Mouse (Mus musculus) embryo, embryonic 10.5 days (tissue): Measurements from ENCODE around the gene Depdc1b.

Experiments
- DNase-seq: peaks from one replicate; pipeline ENCODE4 v3.0.0-alpha.2; 2015; ENCODE audit warnings: low spot score

The Depdc1b gene

DNA sequence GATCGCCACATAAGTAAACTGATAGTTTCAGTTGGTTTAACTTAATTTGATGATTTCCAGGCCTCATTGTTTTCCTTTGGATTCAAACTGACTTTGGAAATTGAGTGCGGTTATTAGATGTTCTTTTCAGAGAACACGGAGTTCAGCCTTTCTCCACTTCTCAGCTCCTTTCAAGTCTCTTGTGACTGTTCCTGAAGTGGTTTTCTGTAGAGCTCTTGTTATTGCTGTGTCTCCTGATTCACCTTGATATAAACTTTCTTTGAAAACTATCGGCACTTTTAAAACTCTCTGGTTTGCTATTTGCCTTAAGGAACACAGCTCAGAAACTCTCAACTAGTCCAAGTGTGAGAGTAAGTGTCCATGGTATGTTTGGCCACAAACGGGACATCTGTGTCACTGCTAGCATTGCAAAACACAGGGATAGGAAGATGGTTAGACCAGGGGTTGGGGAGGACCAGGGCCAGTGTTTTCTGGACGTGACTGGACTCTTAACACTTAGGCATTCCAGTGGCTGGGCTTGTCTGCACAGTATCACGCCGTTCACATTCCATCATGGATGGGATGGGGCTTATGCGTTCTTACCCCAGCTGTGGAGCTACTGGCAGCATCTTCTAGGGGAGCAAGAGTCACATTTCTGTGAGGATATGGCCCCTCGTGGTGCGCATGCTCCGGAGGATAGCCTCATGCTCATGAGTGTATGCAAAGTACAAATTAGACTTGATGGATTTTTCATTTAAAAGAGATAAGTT lies 38.8 kb downstream of the Depdc1b start:
- DNase-seq: no peak

DNA sequence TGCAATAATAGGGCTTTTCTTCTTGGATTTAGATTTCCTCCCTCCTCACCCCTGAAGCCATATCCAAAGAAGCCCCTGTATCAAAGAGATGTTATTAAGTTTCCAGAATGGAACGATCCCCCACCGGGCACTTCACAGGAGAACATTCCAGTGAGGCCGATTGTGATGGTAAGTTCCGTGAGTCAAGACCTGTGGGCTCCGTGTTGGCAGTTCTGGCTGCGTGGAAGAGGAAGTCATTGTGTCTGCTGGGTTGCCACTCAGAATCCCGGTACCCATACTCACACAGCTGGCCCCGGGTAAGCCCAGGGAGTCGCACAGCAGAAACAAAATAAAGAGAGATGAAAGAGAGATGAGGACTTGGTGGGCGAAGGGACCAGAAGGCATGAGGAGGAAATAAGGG lies 41.2 kb downstream of the Depdc1b start:
- no peak for DNase-seq

DNA sequence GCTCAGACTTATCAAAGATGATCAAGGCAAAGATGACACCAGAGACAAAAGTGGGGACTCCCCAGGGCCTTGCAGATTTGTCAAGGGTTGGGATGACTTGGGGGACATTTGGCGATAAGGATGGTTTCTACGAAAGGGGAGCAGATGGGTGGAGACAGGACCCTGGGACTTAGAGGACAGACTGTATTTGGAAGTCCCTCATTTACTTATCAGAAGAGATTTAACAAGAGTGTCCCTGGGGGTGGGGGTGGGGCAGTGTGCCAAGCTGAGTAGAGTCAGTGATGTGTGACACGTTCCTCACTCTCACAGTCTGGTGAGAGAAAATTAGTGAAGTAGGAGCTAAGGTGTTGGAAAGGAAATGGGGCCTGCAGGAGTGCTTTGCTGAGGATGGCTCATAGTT lies 42.1 kb downstream of the Depdc1b start:
- no peak for DNase-seq

DNA sequence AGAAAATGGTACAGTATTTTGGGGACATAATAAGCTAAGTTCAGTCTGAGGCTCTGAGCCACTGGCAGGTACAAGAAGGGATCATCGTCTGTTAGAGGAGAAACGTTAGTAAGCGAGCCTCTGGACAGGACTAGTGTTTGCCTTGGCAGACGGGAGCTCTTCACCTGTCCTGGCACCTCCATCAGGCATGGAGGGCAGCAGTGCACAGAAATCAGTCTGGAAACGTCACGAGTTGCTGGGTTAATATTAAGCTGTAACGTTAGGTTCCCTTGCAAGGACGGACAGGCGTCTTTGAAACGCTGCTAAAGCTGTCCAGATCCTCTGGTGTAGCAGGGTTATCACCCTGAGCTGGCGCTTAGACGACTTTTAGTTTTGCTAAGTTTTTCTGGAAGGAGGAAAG lies 51.4 kb downstream of the Depdc1b start:
- DNase-seq: no peak

DNA sequence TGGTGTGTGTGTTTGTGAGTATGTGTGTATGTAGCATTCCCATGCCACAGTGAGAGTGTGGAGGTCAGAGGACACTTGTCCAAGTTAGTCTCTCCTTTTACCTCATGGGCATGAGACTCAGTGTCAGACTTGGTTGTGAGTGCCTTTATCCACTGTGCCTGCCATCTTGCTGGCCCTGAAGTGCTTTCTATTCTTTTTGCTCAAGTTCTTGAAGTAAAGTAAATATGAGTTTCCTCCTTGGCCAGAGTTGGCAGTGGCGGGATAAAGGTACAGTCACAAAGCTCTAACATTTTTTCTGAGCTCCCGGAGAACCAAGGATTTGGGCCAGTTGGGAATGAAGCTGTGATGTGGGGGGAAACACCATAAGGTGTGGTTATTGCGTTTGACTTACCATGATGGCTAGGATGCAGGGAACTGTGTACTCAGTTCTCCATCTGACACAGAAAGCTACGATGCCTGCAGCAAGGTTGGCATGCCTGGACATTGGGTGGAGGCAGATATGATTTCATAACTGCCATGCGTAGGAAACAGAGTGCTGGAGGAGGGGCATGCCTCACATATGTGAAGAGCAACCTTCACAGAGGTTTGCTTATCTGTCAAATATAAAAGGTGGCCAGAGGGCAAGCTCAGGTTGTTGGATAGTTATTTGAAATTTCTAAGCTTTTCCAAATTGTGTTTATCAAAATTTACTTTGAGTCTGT lies 54.3 kb downstream of the Depdc1b start:
- DNase-seq: no peak

DNA sequence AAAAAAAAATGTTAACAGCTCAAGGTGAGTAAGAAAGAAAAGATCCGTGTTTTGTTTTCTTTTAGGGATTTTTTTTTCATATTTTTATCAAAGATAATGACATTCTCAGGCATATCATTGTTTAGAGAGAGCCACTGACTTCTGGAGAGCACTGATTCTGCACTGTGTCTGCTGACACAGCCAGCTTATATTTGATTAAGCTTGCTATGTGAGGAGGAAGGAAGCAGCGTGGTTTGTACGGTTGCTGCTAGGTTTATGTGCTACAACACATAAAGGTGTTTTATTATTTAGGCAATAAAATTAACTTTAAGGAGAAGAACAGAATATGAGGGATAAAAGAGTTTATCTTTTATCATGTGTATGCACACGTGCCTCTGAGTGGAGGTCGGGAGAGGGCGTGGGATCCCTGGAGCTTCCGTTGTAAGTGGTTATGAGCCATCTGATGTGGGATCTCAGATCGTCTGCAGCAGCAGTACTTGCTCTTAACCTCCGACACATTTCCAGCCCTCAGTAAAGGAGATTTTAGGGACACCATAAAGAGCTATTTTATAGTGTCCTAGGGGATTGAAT lies 55.3 kb downstream of the Depdc1b start:
- DNase-seq: no peak

DNA sequence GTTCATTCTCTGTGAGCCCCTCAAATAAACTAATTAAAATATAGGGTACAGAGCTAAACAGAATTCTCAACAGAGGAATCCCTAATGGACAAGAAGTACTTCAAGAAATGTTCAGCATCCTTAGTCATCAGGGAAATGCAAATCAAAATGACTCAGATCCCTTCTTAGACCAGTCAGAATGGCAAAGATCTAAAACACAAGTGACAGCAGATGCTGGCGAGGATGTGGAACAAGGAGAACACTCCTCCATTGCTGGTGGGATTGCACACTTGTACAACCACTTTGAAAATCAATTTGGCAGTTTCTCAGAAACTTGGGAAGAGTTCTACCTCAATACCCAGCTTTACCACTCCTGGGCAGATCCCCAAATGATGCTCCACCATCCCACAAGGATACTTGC lies 57.1 kb downstream of the Depdc1b start:
- no peak for DNase-seq

DNA sequence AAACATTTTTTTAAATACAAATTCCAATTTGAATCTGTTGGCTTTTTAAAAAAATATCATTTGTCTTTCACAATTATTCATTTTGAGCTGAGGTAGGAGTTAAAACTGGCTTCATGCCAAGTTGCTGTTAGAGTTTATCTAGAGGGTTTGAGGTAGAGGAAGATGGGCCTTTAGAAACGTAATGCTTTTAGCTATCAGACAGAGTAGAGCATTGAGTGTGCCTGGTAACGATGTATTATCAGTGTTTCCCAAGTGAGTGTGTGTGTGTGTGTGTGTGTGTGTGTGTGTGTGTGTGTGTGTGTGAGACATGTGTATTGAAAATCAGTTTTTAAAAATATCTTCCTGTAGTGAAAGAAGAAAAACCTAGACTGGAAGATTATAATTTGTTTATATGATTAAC lies 60.5 kb downstream of the Depdc1b start:
- no peak for DNase-seq

DNA sequence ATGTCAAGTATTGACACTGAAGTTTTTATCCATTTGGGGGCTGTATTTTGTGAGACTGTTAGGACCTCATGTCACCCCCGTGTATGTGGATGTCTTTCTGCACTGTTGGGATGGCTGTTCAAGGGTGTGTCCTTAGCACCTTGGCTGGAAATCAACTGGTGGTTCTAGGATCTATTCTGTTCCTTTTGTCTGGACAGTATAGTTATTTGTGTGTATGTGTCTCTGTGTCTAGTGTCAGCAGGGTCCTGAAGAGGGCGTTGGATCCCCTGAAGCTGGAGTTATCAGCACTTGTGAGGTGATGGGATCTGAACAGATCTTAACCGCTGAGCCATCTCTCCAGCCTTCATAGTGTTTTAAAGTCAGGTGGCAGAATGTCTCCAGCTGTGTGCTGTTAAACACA lies 65.0 kb downstream of the Depdc1b start:
- DNase-seq: no peak

DNA sequence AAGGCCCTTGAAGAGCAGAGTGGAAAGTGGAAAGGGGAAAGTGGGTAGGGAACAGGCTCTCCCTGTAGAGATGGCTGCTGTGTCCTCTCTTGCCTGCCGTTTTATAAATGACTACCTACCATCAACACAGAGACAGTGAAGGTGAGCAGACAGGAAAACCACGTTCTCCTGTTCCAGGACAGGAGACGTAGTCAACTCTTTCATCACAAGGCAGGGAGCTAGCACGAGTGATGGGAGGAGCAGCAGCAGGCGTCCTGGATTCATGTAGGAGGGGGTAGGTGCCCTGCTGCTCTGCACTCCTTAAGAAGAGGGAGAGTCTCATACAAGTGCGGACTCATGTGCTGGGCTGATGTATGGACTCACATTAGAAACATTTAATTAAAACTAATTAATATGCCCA lies 66.9 kb downstream of the Depdc1b start:
- DNase-seq: no peak

DNA sequence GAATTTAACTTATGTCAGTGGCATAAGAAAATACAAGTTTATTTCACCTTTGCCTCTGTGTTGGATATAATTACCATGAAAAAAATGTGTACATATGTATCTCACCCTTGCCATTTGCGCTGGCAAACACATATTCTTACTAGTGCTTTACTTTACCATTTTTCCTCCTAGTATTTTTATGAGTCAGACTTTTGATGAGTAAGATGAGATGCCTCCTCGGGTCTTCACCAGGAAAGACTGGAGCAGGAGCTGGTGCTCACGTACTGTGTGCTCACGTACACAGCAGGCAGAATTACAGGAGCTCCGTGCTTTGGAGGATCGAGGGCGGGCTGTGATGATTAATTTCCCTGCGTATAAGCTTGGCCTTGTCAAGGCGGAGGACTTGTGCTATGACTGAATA lies 69.9 kb downstream of the Depdc1b start:
- no peak for DNase-seq

DNA sequence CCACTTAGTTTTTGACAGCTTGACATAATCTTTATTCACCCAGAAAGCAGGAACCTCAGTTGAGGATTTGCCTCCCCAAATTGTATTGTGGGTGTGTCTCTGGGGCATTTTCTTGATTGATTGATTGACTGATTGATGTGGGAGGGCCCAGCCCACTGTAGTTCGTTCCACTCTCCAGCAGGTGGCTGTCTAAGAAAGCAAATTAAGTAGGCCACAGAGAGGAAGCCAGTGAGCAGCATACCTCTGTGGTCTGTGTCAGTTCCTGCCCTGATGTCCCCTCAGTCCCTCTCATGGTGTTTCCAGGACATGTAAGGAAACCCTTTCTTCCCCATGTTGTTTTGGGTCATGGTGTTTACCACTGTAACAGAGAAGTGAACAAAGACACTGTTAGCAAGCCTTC lies 74.4 kb downstream of the Depdc1b start:
- DNase-seq: peak; percentile 64

DNA sequence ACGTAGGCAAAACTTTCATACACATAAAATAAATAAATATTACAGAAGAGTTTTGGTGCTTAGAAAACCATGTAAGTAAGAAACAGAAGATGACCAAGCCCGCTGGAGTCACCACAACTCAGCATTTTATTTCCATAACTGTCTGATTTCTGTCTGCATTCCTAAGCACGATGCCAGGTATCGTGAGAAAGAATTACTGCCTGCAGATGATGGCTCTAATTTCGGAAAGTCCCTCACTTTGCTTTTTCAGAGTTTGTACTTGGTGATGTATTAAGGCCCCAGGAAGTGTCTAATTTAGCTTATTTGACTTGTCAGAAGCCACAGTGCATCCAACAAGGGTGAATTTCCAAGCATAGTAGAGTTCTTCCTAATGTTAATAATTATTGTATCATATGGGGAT lies 87.1 kb downstream of the Depdc1b start:
- no peak for DNase-seq

DNA sequence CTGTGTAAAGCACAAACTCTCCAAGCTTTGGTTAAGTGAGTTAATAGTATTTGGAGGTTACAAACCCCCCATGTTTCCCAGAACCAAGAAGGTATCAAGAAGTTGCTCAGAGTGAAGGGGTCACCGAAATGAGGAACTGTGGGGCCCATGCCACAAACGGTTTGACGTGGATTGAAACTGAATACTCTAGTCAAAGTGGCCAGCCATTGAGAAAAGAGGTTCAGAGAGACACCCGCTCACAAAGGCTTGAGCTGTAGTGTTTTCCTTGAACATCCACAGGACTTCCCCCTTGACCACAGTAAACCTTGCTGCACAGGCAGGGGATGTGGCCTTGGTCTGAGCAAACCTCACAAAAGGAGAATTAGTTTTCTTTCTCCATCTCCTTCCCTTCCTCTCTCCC lies 88.2 kb downstream of the Depdc1b start:
- no peak for DNase-seq

DNA sequence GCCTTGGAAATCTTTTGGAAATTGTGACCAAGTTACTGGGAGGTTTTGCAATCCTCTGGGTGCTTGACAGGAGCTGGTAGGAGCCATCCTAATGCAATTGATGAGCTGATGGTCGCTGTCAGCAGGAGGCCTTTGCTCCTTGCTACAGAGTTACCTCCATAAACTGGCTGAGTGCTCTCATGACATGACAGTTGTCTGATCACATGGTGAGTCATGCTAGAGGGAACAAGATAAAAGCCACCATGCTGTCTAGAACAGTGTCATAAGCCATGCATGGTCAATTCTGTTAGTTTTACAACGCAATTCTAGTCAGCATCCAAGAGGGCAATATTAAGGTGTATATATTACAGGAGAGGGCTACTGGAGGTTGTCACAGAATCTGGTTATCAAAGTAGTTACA lies 99.3 kb downstream of the Depdc1b start:
- DNase-seq: no peak

DNA sequence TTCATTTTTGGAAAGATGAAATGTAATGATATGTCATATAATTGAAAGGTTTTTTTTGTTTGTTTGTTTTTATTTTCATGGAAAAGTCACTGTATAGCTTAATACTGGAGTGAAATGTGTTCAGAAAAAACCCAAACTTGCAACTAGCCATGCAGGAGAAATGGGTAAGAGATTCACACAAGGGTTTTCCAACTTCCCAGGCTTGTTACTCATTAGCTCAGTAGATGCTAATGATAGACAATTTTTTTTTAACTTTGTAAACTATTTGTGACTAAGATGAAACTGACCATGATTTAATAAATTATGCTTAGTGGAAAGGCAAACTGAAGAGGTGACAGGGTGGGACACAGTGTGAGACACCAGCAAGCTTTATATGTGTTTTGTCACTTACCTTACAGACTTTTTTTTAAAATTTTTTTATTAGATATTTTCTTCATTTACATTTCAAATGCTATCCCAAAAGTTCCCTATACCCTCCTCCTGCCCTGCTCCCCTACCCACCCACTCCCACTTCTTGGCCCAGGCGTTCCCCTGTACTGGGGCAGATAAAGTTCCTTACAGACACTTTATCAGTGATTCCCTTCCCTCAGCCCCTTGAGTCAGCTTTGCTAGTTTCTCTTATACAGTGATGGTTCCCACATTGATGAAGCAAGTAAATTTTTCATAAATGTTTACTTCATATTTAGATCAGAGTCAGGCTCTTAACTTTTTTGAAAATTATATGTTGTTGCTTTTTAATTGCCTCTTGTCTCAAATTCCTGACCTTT lies 102.8 kb downstream of the Depdc1b start:
- no peak for DNase-seq

DNA sequence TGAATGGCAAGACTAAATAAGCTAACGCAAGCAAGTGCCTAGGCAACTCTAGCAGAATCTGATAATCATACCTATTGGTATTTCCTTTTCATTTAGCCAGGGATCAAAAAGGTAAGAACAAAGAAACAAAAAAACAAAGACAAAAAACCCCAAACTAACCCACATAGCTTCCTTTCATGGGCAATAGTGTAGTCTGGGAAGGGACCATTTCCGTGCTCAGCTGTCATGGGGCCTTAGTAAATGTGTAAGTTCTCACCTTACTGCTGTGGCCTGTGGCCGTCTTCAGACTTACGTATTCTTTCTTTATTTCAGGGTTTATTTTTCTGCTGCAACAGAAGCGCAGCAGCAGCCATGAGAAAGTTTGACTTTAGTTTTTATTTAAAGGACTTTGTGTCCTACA lies 110.2 kb downstream of the Depdc1b start:
- no peak for DNase-seq

DNA sequence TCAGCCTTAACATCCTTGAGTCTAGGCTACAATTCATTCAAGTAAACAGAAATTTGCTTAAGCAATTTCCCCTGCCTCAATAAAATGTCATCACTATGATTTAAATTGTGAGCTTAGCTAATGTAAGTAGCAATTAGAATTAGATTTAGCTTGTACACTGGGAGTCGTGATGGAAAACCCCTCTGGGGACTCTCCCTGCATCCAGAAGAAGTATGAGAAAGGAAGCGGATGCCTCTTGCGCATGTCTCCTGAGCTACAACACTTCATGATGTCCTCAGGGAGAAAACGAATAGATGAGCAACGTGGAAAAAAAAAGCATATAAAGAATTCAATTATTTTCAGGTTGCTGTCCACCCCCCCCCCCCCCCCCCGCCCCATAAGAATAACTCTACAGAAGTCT lies 112.7 kb downstream of the Depdc1b start:
- no peak for DNase-seq

DNA sequence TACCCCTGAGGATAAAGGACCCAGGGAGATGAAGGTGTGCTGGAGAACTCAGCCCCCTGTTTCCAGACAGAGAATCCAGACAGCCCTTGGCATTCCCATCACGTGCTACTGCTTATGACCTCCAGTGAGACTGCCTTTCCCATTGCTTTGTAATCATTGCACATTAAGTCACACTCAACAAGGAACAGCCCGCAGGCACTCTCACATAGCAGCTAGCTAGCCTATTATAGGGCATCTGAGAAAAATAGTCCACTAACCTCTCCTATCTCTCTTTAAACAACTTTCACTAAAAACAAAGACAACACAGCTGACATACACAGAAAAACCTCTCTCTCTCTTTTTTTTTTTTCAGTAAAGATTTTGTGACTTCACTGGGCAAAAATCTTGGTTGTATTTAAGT lies 113.5 kb downstream of the Depdc1b start:
- no peak for DNase-seq

DNA sequence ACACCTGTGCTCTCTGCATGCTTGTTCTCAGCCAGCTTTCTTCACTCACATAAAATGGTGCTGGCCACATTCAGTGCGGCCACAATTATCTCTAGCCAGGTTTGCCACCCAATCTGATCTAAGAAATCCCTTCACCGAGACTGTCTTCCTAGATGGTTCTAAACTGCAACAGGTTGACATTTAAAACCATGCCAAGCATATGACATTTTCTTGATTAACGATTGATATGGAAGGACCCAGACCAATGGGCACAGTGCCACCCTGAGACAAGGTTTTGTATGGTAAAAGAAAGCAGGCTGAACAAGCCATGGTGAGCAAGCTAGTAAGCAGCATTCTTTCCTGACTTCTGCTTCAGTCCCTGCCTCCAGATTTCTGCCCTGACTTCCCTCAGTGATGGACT lies 115.6 kb downstream of the Depdc1b start:
- DNase-seq: no peak

DNA sequence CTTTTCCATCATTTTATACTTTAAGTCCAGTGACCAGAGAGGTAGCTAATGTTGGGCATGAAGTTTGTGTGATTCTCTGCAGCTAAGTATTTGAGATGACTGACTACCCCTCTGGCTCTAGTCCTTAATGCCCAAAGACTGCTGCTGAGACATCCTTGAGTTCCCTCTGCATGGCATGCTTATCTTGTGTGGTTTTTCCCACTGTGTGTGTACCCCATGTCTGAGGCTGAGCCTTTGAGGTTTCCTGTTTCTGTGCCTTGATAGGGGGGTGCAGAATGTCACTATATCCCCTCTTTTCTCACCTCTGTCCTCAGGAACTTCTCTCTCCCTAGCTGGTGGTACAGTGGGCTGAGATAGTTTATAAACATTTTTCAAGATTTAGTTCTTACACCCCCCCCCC lies 119.6 kb downstream of the Depdc1b start:
- DNase-seq: no peak

DNA sequence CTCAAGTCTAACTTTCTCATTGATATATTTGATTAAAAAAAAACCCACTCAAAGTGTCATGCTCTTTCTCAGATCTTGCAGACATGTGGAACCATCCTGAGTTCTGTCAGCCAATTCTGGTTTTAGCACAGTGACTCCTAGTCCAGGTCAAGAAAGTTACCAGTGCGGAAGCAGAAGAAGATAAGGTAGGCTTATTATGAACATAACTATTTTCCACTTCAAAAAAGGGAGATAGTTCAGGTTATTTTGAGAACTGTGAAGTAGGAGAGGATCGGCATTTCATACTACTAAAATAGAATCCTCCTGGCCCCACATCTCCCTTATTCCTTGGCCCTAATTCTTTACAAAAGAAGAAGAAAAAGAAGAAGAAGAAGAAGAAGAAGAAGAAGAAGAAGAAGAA lies 121.3 kb downstream of the Depdc1b start:
- DNase-seq: no peak

DNA sequence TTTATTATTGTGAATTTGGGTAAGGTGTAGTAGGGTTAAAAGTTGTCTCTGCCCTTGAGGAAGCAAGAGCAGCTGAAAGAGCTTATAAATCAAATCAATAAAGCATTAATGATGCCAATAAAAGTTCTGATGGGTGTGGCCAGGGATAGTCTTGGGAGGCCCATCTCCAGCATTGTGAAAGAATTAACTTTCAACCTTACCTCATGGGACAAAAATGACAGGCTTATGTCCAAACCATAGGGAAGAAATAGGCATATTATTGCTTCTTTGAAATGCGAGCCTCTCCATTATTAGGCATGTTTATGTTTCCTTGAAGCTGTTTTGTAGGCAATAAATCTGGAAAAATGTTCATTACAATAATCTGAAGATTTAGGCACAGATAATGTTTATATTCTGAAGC lies 122.9 kb downstream of the Depdc1b start:
- DNase-seq: no peak
